Mouse (Mus musculus): ENCODE data around the gene Znfx1.
"Not testable (repeated sequence)": the region's sequence is repeated elsewhere in the genome, so short reads cannot be mapped to it uniquely, and the experiment has no call there.

Gene Znfx1

DNA sequence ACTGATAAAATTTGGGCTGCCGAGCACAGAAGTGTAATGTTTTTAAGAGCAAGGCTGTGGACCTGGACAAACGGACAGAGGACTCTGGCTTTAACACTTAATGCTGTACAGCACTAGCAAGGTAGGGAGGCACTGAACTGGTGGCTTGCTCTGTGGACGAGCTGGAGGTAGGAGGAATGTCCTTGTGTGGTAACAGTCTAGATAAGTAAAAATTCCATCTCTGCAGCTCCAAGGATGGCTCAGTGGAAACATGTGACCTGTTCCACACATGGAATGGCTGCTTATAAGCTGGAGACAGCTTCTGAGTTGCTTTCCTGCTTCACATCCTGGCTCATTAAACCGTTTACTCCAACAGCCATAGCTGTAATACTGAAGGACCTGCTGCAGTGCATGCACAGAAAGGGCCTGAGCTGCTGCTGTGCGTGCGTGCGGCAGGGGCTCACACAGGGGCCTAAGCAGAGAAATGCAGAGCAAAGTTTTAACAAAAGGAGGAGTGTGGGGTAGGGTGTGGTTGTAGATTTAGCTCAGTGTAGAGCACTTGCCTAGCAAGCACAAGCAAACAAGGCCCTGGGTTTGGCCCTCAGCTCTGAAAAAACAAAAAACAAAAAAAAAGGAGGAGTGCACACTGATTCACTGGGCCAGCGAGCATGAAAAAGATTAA lies 14.0 kb downstream of the Znfx1 start:
- DNase-seq (ENCODE audit: low spot score), result no peak

DNA sequence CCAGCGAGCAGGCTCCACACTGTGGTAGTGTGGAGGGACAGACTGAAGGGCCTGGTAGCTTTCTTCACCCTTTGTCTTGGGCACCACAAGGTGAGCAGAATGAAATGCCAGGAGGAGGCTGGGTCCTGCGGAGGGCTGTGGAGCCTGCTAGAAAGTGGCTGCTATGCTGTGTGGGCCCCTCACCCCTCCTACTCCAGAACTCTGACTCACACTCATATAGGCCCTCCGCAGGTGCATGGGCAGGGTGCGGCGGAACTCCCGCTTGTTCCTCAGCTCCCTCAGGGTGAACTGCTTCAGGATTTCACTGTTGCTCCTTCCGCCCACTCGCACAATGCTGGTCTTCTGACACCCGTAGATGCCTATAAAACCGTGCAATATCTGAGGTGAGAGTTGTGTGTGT lies 14.6 kb downstream of the Znfx1 start:
- no peak for DNase-seq (ENCODE audit: low spot score)

- no peak for DNase-seq (ENCODE audit: low spot score)
These were observed 19.3 kb downstream of the Znfx1 start for GRCm38 (mm10) chr2:167043400-167044121.

DNA sequence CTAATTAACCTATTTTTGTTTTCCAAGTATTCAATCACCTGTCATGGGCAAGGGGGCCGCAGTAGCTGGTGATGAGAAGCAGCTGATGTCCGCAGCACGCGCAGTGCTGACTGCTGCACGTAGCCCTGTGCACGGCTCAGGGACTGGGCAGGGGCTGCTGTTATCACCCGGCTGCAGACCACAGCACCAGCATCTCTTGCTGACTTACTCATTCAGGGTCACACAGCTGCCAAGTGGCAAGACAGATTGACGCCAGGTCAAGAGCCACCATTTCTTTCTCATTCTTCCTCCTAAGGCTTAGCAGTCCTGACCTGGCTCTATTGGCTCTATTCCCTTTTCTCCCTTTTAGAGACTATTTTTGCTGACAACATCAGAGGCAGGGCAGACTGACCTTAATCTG lies 23.4 kb downstream of the Znfx1 start:
- DNase-seq (ENCODE audit: low spot score), result no peak

DNA sequence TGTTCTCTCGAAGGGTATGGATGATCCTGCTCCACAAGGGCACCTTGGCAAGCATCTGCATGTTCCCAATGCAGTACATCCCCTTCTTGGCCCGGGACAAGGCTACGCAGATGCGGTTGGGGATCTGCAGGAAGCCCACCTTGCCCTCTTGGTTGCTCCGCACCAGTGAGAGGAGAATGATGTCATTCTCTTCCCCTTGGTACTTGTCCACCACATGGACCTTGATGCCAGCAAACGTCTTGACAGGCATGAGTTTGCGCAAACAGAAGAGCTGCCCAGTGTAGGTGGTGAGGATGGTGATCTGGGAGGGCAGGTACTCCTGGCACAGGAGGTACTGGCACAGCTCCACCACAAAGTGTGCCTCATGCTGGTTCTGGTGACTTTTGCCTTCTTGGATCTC lies 24.1 kb downstream of the Znfx1 start:
- no peak for DNase-seq (ENCODE audit: low spot score)

DNA sequence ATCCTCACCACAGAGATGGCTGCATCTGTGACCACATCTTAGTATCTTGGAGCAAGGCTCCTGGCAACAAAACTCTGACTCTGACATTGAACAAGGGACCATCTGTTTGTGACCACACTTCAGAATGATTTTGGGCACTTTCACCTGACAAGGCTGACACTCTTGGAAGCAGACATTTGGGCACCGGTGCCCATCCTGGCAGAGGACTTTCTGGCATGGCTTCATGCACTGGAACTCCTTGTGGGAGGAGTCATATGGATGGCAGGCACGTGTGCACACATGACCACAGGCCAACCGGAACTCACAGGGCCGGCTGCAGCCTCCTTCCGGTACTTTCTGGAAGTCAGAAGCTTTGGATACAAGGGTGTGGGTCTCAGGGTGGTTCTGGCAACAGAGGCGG lies 24.5 kb downstream of the Znfx1 start:
- no peak for DNase-seq (ENCODE audit: low spot score)

DNA sequence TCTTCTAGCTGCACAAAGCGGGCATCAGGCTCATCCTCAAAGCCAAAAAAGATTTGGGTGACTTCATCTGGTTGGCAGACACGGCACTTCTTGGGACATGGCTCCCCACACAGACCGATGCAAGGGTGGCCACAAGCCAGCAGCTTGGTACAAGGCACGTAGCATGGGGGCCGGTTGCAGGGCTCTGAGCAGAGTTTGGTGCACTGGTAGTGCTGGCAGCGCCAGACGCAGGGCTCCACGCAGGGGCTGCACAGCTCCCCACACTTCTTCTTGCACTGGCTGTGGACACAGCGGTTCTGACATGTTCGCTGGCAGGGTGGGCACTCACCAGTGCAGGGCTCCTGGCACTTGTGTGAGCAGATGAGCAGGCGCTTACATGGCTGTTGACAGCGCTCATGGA lies 25.1 kb downstream of the Znfx1 start:
- DNase-seq (ENCODE audit: low spot score), result no peak

DNA sequence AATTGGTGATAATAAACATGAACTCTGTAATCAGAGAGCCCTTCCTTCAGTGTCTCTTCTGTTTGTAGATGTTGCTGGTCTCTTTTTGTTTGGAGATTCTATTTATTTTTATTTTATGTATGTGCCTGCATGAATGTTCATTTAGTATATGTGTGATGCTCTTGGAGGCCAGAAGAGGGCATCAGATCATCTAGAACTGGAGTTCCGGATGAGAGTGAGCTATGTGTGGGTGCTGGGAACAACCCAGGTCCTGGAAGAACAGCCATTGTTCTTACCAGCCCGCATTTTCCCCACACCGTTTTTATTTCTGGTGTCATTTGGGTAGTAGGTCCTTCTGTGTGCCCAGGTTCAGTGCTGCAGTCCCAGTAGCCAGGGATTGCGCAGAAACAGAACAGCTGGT lies 32.3 kb downstream of the Znfx1 start:
- no peak for DNase-seq (ENCODE audit: low spot score)

DNA sequence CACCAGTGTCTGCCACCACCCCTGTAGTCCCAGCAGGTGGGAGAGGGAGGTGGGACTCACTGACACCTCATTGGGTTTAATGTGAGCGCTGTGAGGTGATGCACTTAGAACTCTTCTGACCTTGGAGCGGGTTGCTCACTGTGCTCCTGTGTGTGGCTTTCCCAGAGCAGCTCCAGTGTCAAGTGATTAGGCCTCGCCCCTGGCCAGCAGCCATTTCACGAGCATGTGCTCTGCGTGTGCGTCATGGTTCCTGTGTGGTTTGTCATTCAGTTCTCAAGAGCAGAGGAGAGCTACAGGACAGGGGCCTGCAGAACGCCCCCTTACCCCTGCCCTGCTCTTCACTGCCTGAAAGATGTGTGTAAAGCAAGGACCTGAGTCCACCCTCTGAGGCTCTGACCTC lies 34.3 kb downstream of the Znfx1 start:
- DNase-seq (ENCODE audit: low spot score), result no peak

GRCm38 (mm10) chr2:167019396-167019795 lies 43.4 kb downstream of the Znfx1 start:
- DNase-seq (ENCODE audit: low spot score), result no peak

DNA sequence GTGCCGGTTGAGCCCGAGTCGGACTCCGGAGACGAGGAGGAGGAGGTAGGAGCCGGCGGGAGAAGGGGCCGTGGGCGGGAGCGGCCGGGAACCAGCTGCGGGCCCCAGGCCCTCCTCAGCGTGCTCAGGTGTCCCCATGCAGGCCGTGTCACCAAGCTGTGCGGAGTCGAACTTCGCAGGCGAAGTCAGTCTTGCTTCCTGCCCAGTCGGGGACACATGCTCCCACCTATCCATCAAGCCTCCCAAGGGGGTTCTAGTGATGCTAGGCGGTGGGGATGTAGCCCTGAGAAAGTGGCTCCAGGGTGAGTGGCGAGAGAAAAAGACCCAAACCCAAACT lies 47.5 kb downstream of the Znfx1 start:
- no peak for DNase-seq (ENCODE audit: low spot score)

GRCm38 (mm10) chr2:167014702-167015381 lies 48.0 kb downstream of the Znfx1 start, which contains the start of gene Ddx27:
Gene Ddx27 (plus strand): TSS chr2:167015193.
- peak; percentile 91 for DNase-seq (ENCODE audit: low spot score)

DNA sequence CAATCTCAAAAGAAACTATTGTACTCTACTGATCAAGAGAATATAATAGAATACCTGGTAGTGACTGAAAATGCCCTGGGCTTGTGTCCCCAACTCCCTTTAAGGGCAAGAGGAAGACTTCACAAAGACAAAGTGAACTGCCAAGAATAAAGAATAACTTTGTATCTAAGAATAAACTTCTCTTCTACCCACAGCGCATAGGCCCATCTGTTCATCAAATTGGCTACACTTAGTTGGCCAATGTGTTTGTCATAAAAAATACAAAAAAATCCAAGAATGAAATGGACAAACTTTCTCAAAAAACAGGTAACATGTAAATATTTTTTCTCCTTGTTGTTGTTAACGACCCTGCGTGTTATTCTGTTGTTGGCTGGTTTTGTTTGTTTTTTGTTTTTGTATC lies 52.3 kb downstream of the Znfx1 start:
- no peak for DNase-seq (ENCODE audit: low spot score)

DNA sequence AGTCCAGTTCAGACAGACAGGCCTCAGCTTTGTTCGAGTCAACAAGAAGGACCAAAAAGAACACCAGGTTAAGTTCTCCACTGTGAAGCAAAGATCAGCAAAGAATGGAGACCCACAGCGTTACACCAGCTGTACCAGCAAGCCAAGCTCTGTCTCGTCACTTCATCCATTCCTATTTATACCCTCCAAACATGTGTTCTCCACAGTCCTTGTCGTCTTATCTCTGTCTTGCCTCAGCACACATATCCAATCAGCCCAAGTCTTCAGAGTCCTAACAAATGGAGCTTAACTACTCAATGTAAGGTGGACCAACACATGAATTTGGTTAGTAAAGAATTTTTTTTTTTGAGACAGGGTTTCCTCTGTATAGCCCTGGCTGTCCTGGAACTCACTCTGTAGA lies 53.3 kb downstream of the Znfx1 start:
- DNase-seq (ENCODE audit: low spot score), result no peak

- not testable (repeated sequence) for DNase-seq (ENCODE audit: low spot score)
These were observed 55.2 kb downstream of the Znfx1 start for GRCm38 (mm10) chr2:167007565-167007964.

DNA sequence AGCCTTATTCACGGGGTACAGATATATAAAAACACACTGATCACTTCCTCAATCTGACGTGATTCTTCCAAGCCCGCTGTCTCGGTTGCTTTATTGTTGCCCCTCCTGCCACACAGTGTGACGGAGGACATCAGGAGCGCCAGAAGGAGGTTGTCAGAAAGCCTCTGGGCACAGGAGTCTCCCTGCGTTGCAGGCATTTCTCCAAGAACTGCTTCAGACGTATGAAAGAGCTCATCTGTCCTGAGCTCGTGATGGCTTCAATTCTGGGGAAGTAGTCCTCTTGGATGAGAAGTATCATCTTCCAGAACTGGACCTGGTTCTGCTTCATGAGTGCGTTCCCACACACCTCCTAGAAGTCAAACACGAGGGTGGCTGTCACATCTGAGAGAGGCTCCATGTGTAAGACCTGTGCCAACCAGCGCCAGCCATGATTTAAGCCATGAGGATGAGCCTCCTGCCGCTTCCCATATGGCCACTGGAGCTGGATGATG lies 55.8 kb downstream of the Znfx1 start:
- no peak for DNase-seq (ENCODE audit: low spot score)

DNA sequence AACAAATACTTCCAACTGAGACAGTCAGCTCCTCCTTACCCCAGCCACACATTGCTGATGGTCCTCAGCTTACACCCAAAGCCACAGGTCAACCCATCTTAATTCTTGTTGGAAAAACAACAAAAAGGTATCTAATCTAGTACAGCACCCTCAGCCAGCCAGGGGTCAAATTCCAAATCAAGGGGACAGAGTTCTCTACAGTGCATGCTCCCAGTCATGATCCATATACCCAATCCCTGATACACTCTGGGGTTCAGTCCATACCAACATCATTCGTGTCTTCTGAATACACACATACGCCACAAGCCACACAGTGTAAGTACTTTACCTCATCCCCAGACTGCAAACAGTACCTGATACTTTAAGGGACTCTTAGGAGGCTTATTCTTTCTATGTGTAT lies 56.5 kb downstream of the Znfx1 start:
- DNase-seq (ENCODE audit: low spot score), result no peak

GRCm38 (mm10) chr2:167004099-167004854 lies 58.5 kb downstream of the Znfx1 start:
- DNase-seq (ENCODE audit: low spot score), result no peak

DNA sequence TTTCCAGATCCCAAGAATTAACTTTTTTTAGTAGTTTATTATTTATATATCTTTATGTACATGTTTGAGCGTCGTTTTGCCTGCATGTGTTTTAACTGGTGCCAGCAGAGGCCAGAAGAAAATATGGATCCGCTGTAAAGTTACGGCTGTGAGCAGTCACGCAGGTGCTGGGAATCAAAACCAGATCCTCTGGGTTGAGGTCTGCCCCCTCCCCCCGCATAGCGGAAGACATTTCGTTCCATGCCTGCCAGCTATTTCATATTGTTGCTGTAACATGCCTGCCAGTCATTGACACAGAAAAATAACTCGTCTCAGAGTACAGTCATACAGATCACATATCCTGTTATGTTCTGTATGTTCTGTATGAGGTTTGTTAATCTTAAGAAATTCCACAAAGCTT lies 61.3 kb downstream of the Znfx1 start:
- no peak for DNase-seq (ENCODE audit: low spot score)

GRCm38 (mm10) chr2:166996533-166996894 lies 66.3 kb downstream of the Znfx1 start:
- no peak for DNase-seq (ENCODE audit: low spot score)

DNA sequence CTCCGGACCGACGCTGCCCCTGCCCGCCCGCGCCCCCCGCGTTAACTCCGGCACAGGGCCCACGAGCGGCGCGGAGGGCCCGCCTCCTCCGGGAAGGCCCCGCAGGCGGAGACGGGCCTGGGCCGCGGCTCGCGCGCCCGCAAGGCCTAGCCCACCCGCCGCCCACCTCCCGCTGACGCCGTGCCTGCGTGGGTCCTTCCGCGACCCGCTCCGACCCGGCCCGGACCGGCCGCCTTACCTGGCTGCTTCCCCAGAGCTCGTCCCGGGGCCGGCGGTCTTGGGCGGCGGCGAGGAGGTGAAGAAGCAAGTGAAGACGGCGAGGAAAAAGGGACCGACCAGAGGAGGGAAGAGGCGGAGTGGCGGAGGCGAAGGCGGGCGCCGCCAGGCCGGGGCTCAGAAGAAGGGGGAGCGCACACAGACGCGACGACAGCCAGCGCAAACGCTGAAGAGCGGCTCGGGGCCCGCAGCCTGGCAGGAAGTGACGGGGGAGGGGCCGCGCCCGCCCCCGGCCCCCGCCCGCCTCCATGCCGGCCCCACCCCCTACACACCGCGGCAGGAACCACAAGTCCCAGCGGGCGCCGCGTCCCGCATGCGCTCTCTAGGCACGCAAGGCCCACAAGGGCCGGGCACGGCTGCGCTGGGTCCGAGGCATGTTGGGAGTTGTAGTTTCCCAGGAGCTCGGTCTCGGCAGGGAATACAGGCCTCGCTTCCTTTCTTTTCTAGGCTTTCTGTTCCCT lies 66.9 kb downstream of the Znfx1 start, which contains the start of gene Stau1:
Stau1 (minus strand) TSS at position 504 of the 737 bp plus-strand sequence.
- DNase-seq (ENCODE audit: low spot score), result peak; percentile 94
